Mouse (Mus musculus) hematopoietic multipotent progenitor cell, adult 10-12 weeks (in vitro differentiated cells): ENCODE measurements around the gene Sim2. TPM values are rescaled to one million over a fixed set of nuclear protein-coding genes. Genes with fewer than 3 reads are reported as not detected.

Experiments
- polyA plus RNA-seq: library from polyadenylated mRNA; stranded (reverse); fragments of >175 nt; gene quantifications from 2 replicates; pipeline ENCODE4 v1.2.3, GENCODE M21; 2012; ENCODE audit warnings: low replicate concordance

The Sim2 gene
- not detected in 2 replicates for polyA plus RNA-seq

DNA sequence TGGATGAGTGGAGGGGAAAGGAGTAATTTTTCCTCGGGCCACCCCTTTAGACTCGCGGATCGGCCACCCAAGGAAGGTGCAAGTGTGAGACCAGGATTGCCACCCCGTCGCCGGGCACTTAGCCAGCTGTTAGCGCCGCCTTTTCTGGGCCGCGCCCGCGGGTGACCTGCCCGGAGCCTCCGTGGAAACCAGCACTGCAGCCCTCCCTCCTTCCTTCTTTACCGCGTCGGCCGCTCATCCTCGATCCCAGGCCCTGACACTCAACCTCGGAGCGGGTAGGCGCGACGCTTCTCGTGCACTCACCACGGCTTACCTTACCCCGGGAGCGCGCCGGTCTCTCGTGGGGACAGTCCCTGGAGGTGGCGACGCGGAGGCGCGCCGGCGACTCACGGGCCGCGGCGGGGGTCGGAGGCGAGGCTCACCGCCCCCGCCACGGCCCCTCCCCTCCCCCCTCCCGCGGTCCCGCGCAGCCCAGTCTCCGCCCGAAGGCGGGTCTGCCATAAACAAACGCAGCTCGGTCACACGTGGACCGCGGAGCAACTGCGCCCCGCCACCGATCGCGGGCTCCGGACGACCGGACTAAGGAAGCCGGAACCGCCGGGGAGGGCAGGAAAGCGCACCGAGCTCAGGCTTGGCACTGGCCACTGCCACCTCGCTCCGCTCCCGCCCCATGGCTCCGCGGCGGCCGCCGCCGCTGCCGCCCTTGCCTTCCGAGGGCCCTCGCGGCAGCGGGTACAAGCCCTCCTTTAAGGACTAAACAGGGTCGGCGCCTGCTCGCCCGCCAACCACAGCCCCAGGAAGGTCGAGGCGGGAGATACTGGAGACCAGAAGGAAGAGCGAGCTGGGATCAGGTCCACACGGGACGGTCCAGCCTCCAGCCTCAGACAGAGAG is at the start of gene Sim2:
Gene Sim2, plus strand, starts transcription at position 221 of the 892 bp plus-strand sequence.

Other genes with a start within 250 kb of the Sim2 start
- 12.0 and 19.2 TPM in 2 replicates for gene Chaf1b, start 201.0 kb upstream of the Sim2 start, polyA plus RNA-seq
- gene Cldn14, start 76.1 kb upstream of the Sim2 start, polyA plus RNA-seq = not detected in 2 replicates
- 8.5 and 11.4 TPM in 2 replicates for gene Hlcs, start 228.6 kb downstream of the Sim2 start, polyA plus RNA-seq
- 0.31 TPM in 2 replicates for gene Ripply3, start 243.5 kb downstream of the Sim2 start, polyA plus RNA-seq